Mouse (Mus musculus) kidney, postnatal 0 days (tissue): Measurements from ENCODE around the gene Dnajc10. TPM values are rescaled to one million over a fixed set of nuclear protein-coding genes. Genes with fewer than 3 reads are reported as not detected.

Experiments used
- ATAC-seq: fragments of 200-750 bp; cut with Nextera tagmentation; replicated peaks from 2 replicates; pipeline ENCODE4 v1.8.0; 2017; ENCODE audit warnings: low read depth, moderate number of reproducible peaks, moderate TSS enrichment, moderate library complexity; ENCODE audit not compliant: low FRiP score
- DNase-seq: peaks from one replicate; pipeline ENCODE4 v3.0.0-alpha.2; 2016; ENCODE audit warnings: low spot score
- H3K27ac ChIP-seq: fragments of 300-500 bp; sonication (generic); 2 replicates; pipeline ENCODE4 v1.5.1; 2014; ENCODE audit warnings: mild to moderate bottlenecking
- H3K27me3 ChIP-seq: fragments of 300-500 bp; sonication (generic); 2 replicates; pipeline ENCODE4 v1.6.1; 2014; ENCODE audit warnings: low read length, mixed read lengths; ENCODE audit not compliant: insufficient read depth
- H3K36me3 ChIP-seq: fragments of 300-500 bp; sonication (generic); 2 replicates; pipeline ENCODE4 v1.6.1; 2014; ENCODE audit warnings: low read length, mixed read lengths; ENCODE audit not compliant: insufficient read depth
- H3K4me1 ChIP-seq: fragments of 300-500 bp; sonication (generic); replicated peaks from 2 replicates; pipeline ENCODE4 v1.6.1; 2014; ENCODE audit warnings: antibody characterized with exemption, low read length, mixed read lengths; ENCODE audit not compliant: insufficient read depth
- H3K4me2 ChIP-seq: fragments of 300-500 bp; sonication (generic); 2 replicates; pipeline ENCODE4 v1.6.1; 2014; ENCODE audit warnings: mild to moderate bottlenecking, low read length, moderate library complexity, mixed read lengths
- H3K4me3 ChIP-seq: fragments of 300-500 bp; sonication (generic); replicated peaks from 2 replicates; pipeline ENCODE4 v1.5.1; 2014; ENCODE audit warnings: low read depth, low read length
- H3K9ac ChIP-seq: fragments of 300-500 bp; sonication (generic); 2 replicates; pipeline ENCODE4 v1.6.1; 2014; ENCODE audit warnings: low read depth, low read length
- H3K9me3 ChIP-seq: fragments of 300-500 bp; sonication (generic); replicated peaks from 2 replicates; pipeline ENCODE4 v1.6.1; 2016; ENCODE audit warnings: low read length, inconsistent platforms, mixed read lengths
- CTCF ChIP-seq: IDR thresholded peaks from 2 replicates; pipeline ENCODE4 v1.5.1; 2016; ENCODE audit warnings: antibody characterized with exemption, low read depth, mild to moderate bottlenecking, moderate library complexity
- WGBS: fragments of 180-500 bp; shearing (Covaris S2); extraction: QIAGEN DNeasy Blood & Tissue Kit; methylation state at CpG from one replicate; pipeline ENCODE4 v1.1.7; 2014; 5-methylcytosine and 5-hydroxymethylcytosine counted together
- polyA plus RNA-seq: library from polyadenylated mRNA; unstranded; fragments of >200 nt; fragmentation: Nextera tagmentation; extraction: Ambion mirVana; gene quantifications from 2 replicates; pipeline ENCODE4 v1.2.1, GENCODE M21; 2015

Dnajc10 gene
- polyA plus RNA-seq, 1 experiment from 2014 or later, result 71.0 TPM

- Histone ChIP-seq H3K4me2 (no peak overlapping the region), H3K27me3 (no peaks in the 10 kb centered on the region), H3K36me3 (no peaks in the 10 kb centered on the region), H3K4me3 (no peak overlapping the region), H3K4me1 (no peaks in the 10 kb centered on the region), H3K9ac (no peak overlapping the region), H3K27ac (no peak overlapping the region), H3K9me3 (no peaks in the 10 kb centered on the region)
- DNase-seq (no peak), ATAC-seq (no peak)
- no peak for TF ChIP-seq CTCF
- 93% methylated on average over 3 of the region's 3 CpGs for WGBS
Measured at GRCm38 (mm10) chr2:80307701-80308100, 7.6 kb upstream of the Dnajc10 start.

GRCm38 (mm10) chr2:80309775-80310174 lies 5.5 kb upstream of the Dnajc10 start:
- no peaks in the 10 kb centered on the region for H3K36me3 ChIP-seq
- no peak overlapping the region for H3K9ac ChIP-seq
- no peak overlapping the region for H3K4me3 ChIP-seq
- no peak for TF ChIP-seq CTCF
- H3K27ac ChIP-seq, result no peak overlapping the region
- ATAC-seq (no peak), DNase-seq (no peak)
- no peaks in the 10 kb centered on the region for H3K27me3 ChIP-seq
- no peaks in the 10 kb centered on the region for H3K9me3 ChIP-seq
- no peak overlapping the region for H3K4me2 ChIP-seq
- no peaks in the 10 kb centered on the region for H3K4me1 ChIP-seq
- 72% methylated on average over 4 of the region's 4 CpGs for WGBS

GRCm38 (mm10) chr2:80310772-80311171 lies 4.5 kb upstream of the Dnajc10 start:
- 57% methylated on average over 4 of the region's 4 CpGs for WGBS
- no peaks in the 10 kb centered on the region for H3K4me1 ChIP-seq
- H3K27me3 ChIP-seq, result no peaks in the 10 kb centered on the region
- H3K9ac ChIP-seq, result no peak overlapping the region
- no peak overlapping the region for H3K4me3 ChIP-seq
- H3K36me3 ChIP-seq, result no peaks in the 10 kb centered on the region
- H3K4me2 ChIP-seq, result no peak overlapping the region
- ATAC-seq, result no peak
- no peak for DNase-seq
- no peak overlapping the region for H3K27ac ChIP-seq
- TF ChIP-seq CTCF, result no peak
- no peaks in the 10 kb centered on the region for H3K9me3 ChIP-seq

GRCm38 (mm10) chr2:80311350-80311749 lies 3.9 kb upstream of the Dnajc10 start:
- no peaks in the 10 kb centered on the region for H3K9me3 ChIP-seq
- DNase-seq (no peak), ATAC-seq (no peak)
- H3K9ac ChIP-seq, result no peak overlapping the region
- 69% methylated on average over 4 of the region's 4 CpGs for WGBS
- H3K36me3 ChIP-seq, result no peaks in the 10 kb centered on the region
- H3K27me3 ChIP-seq, result no peaks in the 10 kb centered on the region
- no peak for TF ChIP-seq CTCF
- H3K4me1 ChIP-seq, result 0 out of 2 replicates have a peak, but pooled peaks cover 4% of the 10 kb centered on the region
- no peak overlapping the region for H3K4me3 ChIP-seq
- H3K4me2 ChIP-seq, result no peak overlapping the region
- H3K27ac ChIP-seq, result no peak overlapping the region

GRCm38 (mm10) chr2:80314201-80314600 lies 1.1 kb upstream of the Dnajc10 start:
- DNase-seq (no peak), ATAC-seq (no peak)
- no peaks in the 10 kb centered on the region for H3K36me3 ChIP-seq
- no peak overlapping the region for H3K9ac ChIP-seq
- H3K9me3 ChIP-seq, result no peaks in the 10 kb centered on the region
- H3K4me2 ChIP-seq, result peak overlapping the region; percentile 70; the same call in 1 of the 2 replicates
- WGBS, result 21% methylated on average over 1 of the region's 1 CpGs
- no peak overlapping the region for H3K4me3 ChIP-seq
- H3K4me1 ChIP-seq, result 0 out of 2 replicates have a peak, but pooled peaks cover 6% of the 10 kb centered on the region
- H3K27me3 ChIP-seq, result no peaks in the 10 kb centered on the region
- TF ChIP-seq CTCF, result no peak
- no peak overlapping the region for H3K27ac ChIP-seq

GRCm38 (mm10) chr2:80314854-80315241 lies 418 bp upstream of the Dnajc10 start:
- Histone ChIP-seq H3K36me3 (no peaks in the 10 kb centered on the region), H3K27me3 (no peaks in the 10 kb centered on the region), H3K9ac (peak overlapping the region; percentile 81), H3K4me3 (peak overlapping the region; percentile 90), H3K9me3 (no peaks in the 10 kb centered on the region), H3K4me2 (peak overlapping the region; percentile 70), H3K27ac (peak overlapping the region; percentile 92), H3K4me1 (0 out of 2 replicates have a peak, but pooled peaks cover 6% of the 10 kb centered on the region)
- 0 out of 2 replicates have a peak, but pooled peaks have one; percentile 18 for ATAC-seq
- 31% methylated on average over 7 of the region's 7 CpGs for WGBS
- DNase-seq, result no peak
- TF ChIP-seq CTCF, result no peak

- Histone ChIP-seq H3K4me2 (no peak overlapping the region), H3K4me3 (no peak overlapping the region), H3K9me3 (no peaks in the 10 kb centered on the region), H3K4me1 (no peaks in the 10 kb centered on the region), H3K27ac (no peak overlapping the region), H3K36me3 (peaks cover 34% of the 10 kb centered on the region), H3K9ac (no peak overlapping the region), H3K27me3 (no peaks in the 10 kb centered on the region)
- WGBS, result 95% methylated on average over 4 of the region's 4 CpGs
- no peak for ATAC-seq
- DNase-seq, result no peak
- TF ChIP-seq CTCF, result no peak
Measured at GRCm38 (mm10) chr2:80322878-80323277, 7.6 kb downstream of the Dnajc10 start.
